Mouse (Mus musculus): Measurements from ENCODE around the gene Fam102a.

- TF ChIP-seq CTCF (IDR thresholded peaks at IDR 0.05; ENCODE audit: control insufficient read depth, insufficient read depth, insufficient replicate concordance, low read depth, low read length) (no peak), POLR2A (IDR thresholded peaks at IDR 0.05; ENCODE audit: control insufficient read depth, low read depth, low read length) (no peak)
Measured at GRCm38 (mm10) chr2:32556019-32556418, 20.9 kb downstream of the Fam102a start.

Measured in testis, adult 2 months (tissue).